Mouse (Mus musculus): Measurements from ENCODE around the gene Prickle2. TPM values are rescaled to one million over a fixed set of nuclear protein-coding genes. Genes with fewer than 3 reads are reported as not detected.

The Prickle2 gene
- polyA plus RNA-seq, 1 experiment from 2014 or later, result 2.6 TPM

DNA sequence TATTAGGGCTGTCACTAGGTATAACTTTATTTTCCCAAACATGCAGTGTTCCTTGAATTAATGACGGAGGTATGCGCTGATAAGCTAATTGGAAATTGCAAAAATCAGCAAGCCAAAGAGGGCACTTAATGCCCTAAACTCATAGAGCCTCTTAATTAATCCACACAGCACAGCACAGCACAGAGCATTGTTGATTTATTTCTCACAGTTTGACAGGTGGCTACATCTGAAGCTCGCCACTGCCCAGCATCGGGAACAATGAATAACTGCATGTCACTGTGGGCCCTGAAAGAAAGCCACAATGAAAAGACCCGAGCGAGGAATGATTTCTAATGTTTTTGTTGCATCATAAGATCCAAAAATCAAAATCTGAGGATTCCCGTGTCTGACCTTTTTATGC lies 359.2 kb downstream of the Prickle2 start:
- Histone ChIP-seq H3K4me1 (peaks cover 20% of the 10 kb centered on the region), H3K4me3 (no peak overlapping the region), H3K27ac (no peak overlapping the region), H3K27me3 (ENCODE audit: poor library complexity, severe bottlenecking) (no peaks in the 10 kb centered on the region), H3K9me3 (no peaks in the 10 kb centered on the region), H3K36me3 (replicated peaks) (no peaks in the 10 kb centered on the region)
- 62% methylated on average over 7 of the region's 7 CpGs for WGBS
- DNase-seq (ENCODE audit: extremely low spot score, low spot score), result no peak

DNA sequence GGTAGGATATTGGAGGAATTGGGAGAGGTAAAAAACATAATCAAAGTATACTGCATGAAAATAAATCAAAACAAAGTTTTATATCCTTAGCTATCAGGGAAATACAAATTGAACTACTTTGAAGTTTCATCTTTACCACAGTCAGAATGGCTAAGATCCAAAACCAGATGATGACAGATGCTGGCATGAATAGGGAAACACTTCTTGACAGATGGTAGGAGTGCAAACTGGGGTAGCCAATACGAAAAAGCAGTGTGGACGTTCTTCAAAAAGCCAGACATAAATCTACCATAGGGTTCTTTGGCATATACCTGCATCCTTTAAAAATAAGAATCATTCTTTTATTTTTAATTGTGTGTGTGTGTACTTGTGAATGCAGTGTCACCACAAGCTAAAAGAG lies 360.8 kb downstream of the Prickle2 start:
- Histone ChIP-seq H3K27me3 (ENCODE audit: poor library complexity, severe bottlenecking) (no peaks in the 10 kb centered on the region), H3K4me1 (peaks cover 20% of the 10 kb centered on the region), H3K9me3 (no peaks in the 10 kb centered on the region), H3K27ac (no peak overlapping the region), H3K36me3 (replicated peaks) (no peaks in the 10 kb centered on the region), H3K4me3 (no peak overlapping the region)
- 92% methylated on average over 2 of the region's 2 CpGs for WGBS
- no peak for DNase-seq (ENCODE audit: extremely low spot score, low spot score)

DNA sequence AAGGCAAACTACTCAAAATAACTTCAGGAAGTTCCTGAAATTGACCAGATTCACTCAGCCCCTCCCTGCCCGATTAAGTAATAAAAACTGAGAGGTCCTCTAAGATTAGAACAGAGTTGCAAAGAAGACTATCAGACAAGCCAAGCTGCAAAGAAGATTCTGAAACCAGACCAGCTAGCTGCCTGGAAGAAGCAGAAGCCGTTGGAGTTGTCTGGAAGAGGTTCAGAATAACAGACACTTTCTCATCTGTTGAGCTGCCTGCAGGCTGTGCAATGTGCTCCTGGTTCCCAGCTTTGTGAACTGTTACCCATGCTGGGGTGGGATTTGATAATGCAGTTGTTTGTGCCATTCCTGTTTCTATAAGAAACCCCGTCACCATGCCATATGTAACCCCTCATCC lies 361.4 kb downstream of the Prickle2 start:
- no peak overlapping the region for H3K4me3 ChIP-seq
- peaks cover 20% of the 10 kb centered on the region for H3K4me1 ChIP-seq
- H3K27me3 ChIP-seq (ENCODE audit: poor library complexity, severe bottlenecking), result no peaks in the 10 kb centered on the region
- H3K27ac ChIP-seq, result no peak overlapping the region
- WGBS, result 89% methylated on average over 3 of the region's 3 CpGs
- H3K36me3 ChIP-seq (replicated peaks), result no peaks in the 10 kb centered on the region
- DNase-seq (ENCODE audit: extremely low spot score, low spot score), result no peak
- no peaks in the 10 kb centered on the region for H3K9me3 ChIP-seq

Other genes starting within 250 kb of the Prickle2 start
- gene A730049H05Rik, start 110.3 kb upstream of the Prickle2 start, polyA plus RNA-seq (2016; fragmentation: Nextera tagmentation; extraction: Ambion mirVana), result 0.99 and 2.3 TPM in 2 replicates
- 0.04 TPM in 1 of 2 replicates, not detected in the other for gene Gm15737, start 163.2 kb upstream of the Prickle2 start, polyA plus RNA-seq (2016; fragmentation: Nextera tagmentation; extraction: Ambion mirVana)
- 2.6 and 2.8 TPM in 2 replicates for gene Adamts9, start 237.3 kb upstream of the Prickle2 start, polyA plus RNA-seq (2016; fragmentation: Nextera tagmentation; extraction: Ambion mirVana)